Mouse (Mus musculus) small intestine, adult 2 months (tissue): ENCODE data around the gene Otp. TPM values are rescaled to one million over a fixed set of nuclear protein-coding genes. Genes with fewer than 3 reads are reported as not detected.

Experiments used
- H3K27ac ChIP-seq: fragments of 200-500 bp; 2 replicates; pipeline ENCODE4 v1.5.1; 2012; ENCODE audit warnings: low read depth, low read length, control low read depth, inconsistent platforms; ENCODE audit not compliant: insufficient read depth
- H3K27me3 ChIP-seq: fragments of 200-500 bp; 2 replicates; pipeline ENCODE4 v1.6.1; 2012; ENCODE audit warnings: mild to moderate bottlenecking, moderate library complexity, low read length, inconsistent platforms; ENCODE audit not compliant: control insufficient read depth, insufficient read depth
- H3K36me3 ChIP-seq: fragments of 200-500 bp; 2 replicates; pipeline ENCODE4 v1.6.1; 2012; ENCODE audit warnings: mild to moderate bottlenecking, low read length, control low read depth, inconsistent platforms; ENCODE audit not compliant: control insufficient read depth, insufficient read depth
- H3K4me1 ChIP-seq: fragments of 200-500 bp; 2 replicates; pipeline ENCODE4 v1.6.1; 2012; ENCODE audit warnings: low read length, inconsistent platforms, mixed read lengths; ENCODE audit not compliant: control insufficient read depth, insufficient read depth, insufficient read length
- H3K4me3 ChIP-seq: fragments of 200-500 bp; 2 replicates; pipeline ENCODE4 v1.5.1; 2012; ENCODE audit warnings: low read depth, mild to moderate bottlenecking, control low read depth, inconsistent platforms, low read length, moderate library complexity
- CTCF ChIP-seq: fragments of 200-500 bp; IDR thresholded peaks from 2 replicates; pipeline ENCODE4 v1.5.1; 2012; ENCODE audit warnings: low read depth, mild to moderate bottlenecking, control low read depth, inconsistent platforms, low read length, moderate library complexity, mixed read lengths; ENCODE audit not compliant: insufficient replicate concordance, insufficient read length; ENCODE audit errors: extremely low read depth
- POLR2A ChIP-seq: fragments of 200-500 bp; IDR thresholded peaks from 2 replicates; pipeline ENCODE4 v1.6.1; 2012; ENCODE audit warnings: low read depth, mild to moderate bottlenecking, control low read depth, inconsistent platforms, low read length, moderate library complexity
- WGBS: fragments of 180-500 bp; shearing (Covaris S2); methylation state at CpG from one replicate; pipeline ENCODE4 v1.1.7; 2018; 5-methylcytosine and 5-hydroxymethylcytosine counted together
- polyA plus RNA-seq: library from polyadenylated mRNA; depleted of rRNA; stranded (reverse); fragments of >200 nt; gene quantifications from 2 replicates; pipeline ENCODE4 v1.2.3, GENCODE M21; 2012; rRNA removed

The Otp gene
- polyA plus RNA-seq, 1 experiment = not detected

GRCm38 (mm10) chr13:94915654-94916053 lies 40.3 kb downstream of the Otp start:
- Histone ChIP-seq H3K27ac (no peak overlapping the region), H3K4me1 (no peaks in the 10 kb centered on the region), H3K4me3 (no peak overlapping the region), H3K27me3 (0 out of 2 replicates have a peak, but pooled peaks cover 2% of the 10 kb centered on the region), H3K36me3 (no peaks in the 10 kb centered on the region)
- WGBS = 51% methylated on average over 5 of the region's 5 CpGs
- no peak for TF ChIP-seq POLR2A
- TF ChIP-seq CTCF = no peak

GRCm38 (mm10) chr13:94928086-94928485 lies 52.7 kb downstream of the Otp start:
- Histone ChIP-seq H3K27me3 (peaks cover 7% of the 10 kb centered on the region), H3K4me1 (no peaks in the 10 kb centered on the region), H3K4me3 (no peak overlapping the region), H3K27ac (no peak overlapping the region), H3K36me3 (no peaks in the 10 kb centered on the region)
- 66% methylated on average over 3 of the region's 3 CpGs for WGBS
- TF ChIP-seq POLR2A (no peak), CTCF (no peak)

Other genes starting within 250 kb of the Otp start
- 0.30 and 0.91 TPM in 2 replicates for gene Tbca, start 86.7 kb upstream of the Otp start, polyA plus RNA-seq
- gene Wdr41, start 100.7 kb downstream of the Otp start, polyA plus RNA-seq = 3.4 and 5.9 TPM in 2 replicates